Mouse (Mus musculus): Measurements from ENCODE around the gene Itga11. TPM values are rescaled to one million over a fixed set of nuclear protein-coding genes. Genes with fewer than 3 reads are reported as not detected.
"Not testable (repeated sequence)": the region's sequence is repeated elsewhere in the genome, so short reads cannot be mapped to it uniquely, and the experiment has no call there.

The Itga11 gene
- polyA plus RNA-seq, 1 experiment from 2014 or later: 3.0 TPM

GRCm38 (mm10) chr9:62816323-62817098 is 138.9 kb downstream of the Itga11 start:
- H3K9me3 ChIP-seq: no peaks in the 10 kb centered on the region
- 88% methylated on average over 9 of the region's 9 CpGs for WGBS
- no peak overlapping the region for H3K27ac ChIP-seq
- H3K36me3 ChIP-seq: no peaks in the 10 kb centered on the region
- no peak for DNase-seq (ENCODE audit: low spot score)
- peaks cover 10% of the 10 kb centered on the region for H3K4me1 ChIP-seq (replicated peaks)
- H3K27me3 ChIP-seq (ENCODE audit: insufficient read depth, poor library complexity, severe bottlenecking): no peaks in the 10 kb centered on the region
- no peak overlapping the region for H3K4me3 ChIP-seq

- Histone ChIP-seq H3K4me1 (replicated peaks) (peaks cover 7% of the 10 kb centered on the region), H3K27me3 (ENCODE audit: insufficient read depth, poor library complexity, severe bottlenecking) (no peaks in the 10 kb centered on the region), H3K27ac (no peak overlapping the region), H3K9me3 (no peaks in the 10 kb centered on the region), H3K36me3 (no peaks in the 10 kb centered on the region), H3K4me3 (no peak overlapping the region)
- 77% methylated on average over 12 of the region's 12 CpGs for WGBS
- no peak for DNase-seq (ENCODE audit: low spot score)
Measured at GRCm38 (mm10) chr9:62817099-62817571, 139.5 kb downstream of the Itga11 start.

GRCm38 (mm10) chr9:62817828-62818614 is 140.4 kb downstream of the Itga11 start:
- H3K9me3 ChIP-seq: no peaks in the 10 kb centered on the region
- H3K27me3 ChIP-seq (ENCODE audit: insufficient read depth, poor library complexity, severe bottlenecking): no peaks in the 10 kb centered on the region
- WGBS: 82% methylated on average over 4 of the region's 4 CpGs
- DNase-seq (ENCODE audit: low spot score): no peak
- no peak overlapping the region for H3K4me3 ChIP-seq
- no peaks in the 10 kb centered on the region for H3K36me3 ChIP-seq
- no peaks in the 10 kb centered on the region for H3K4me1 ChIP-seq (replicated peaks)
- no peak overlapping the region; the same call in 1 of the 2 replicates for H3K27ac ChIP-seq

- H3K36me3 ChIP-seq: no peaks in the 10 kb centered on the region
- no peaks in the 10 kb centered on the region for H3K4me1 ChIP-seq (replicated peaks)
- WGBS: 86% methylated on average over 3 of the region's 3 CpGs
- no peak overlapping the region for H3K4me3 ChIP-seq
- no peaks in the 10 kb centered on the region for H3K9me3 ChIP-seq
- H3K27ac ChIP-seq: no peak overlapping the region
- DNase-seq (ENCODE audit: low spot score): no peak
- H3K27me3 ChIP-seq (ENCODE audit: insufficient read depth, poor library complexity, severe bottlenecking): no peaks in the 10 kb centered on the region
Measured at GRCm38 (mm10) chr9:62819494-62819893, 141.9 kb downstream of the Itga11 start.

GRCm38 (mm10) chr9:62819910-62820309 is 142.3 kb downstream of the Itga11 start:
- not testable (repeated sequence) for DNase-seq (ENCODE audit: low spot score); H3K4me3 ChIP-seq; H3K27me3 ChIP-seq (ENCODE audit: insufficient read depth, poor library complexity, severe bottlenecking); H3K4me1 ChIP-seq (replicated peaks); H3K36me3 ChIP-seq; H3K27ac ChIP-seq; H3K9me3 ChIP-seq
- WGBS: 87% methylated on average over 6 of the region's 6 CpGs

- DNase-seq (ENCODE audit: low spot score): no peak
- Histone ChIP-seq H3K4me3 (no peak overlapping the region), H3K4me1 (replicated peaks) (peaks cover 9% of the 10 kb centered on the region), H3K36me3 (no peaks in the 10 kb centered on the region), H3K27me3 (ENCODE audit: insufficient read depth, poor library complexity, severe bottlenecking) (no peaks in the 10 kb centered on the region), H3K9me3 (no peaks in the 10 kb centered on the region), H3K27ac (no peak overlapping the region)
- WGBS: 87% methylated on average over 6 of the region's 6 CpGs
Measured at GRCm38 (mm10) chr9:62820829-62821228, 143.2 kb downstream of the Itga11 start.

- Histone ChIP-seq H3K4me1 (replicated peaks) (peaks cover 19% of the 10 kb centered on the region), H3K27ac (no peak overlapping the region), H3K9me3 (no peaks in the 10 kb centered on the region), H3K36me3 (no peaks in the 10 kb centered on the region), H3K4me3 (no peak overlapping the region), H3K27me3 (ENCODE audit: insufficient read depth, poor library complexity, severe bottlenecking) (no peaks in the 10 kb centered on the region)
- WGBS: 96% methylated on average over 7 of the region's 7 CpGs
- DNase-seq (ENCODE audit: low spot score): no peak
Measured at GRCm38 (mm10) chr9:62821811-62822210, 144.2 kb downstream of the Itga11 start.

GRCm38 (mm10) chr9:62825791-62826393 is 148.3 kb downstream of the Itga11 start:
- Histone ChIP-seq H3K4me3 (peak overlapping the region; percentile 14; the same call in 1 of the 2 replicates), H3K27ac (peak overlapping the region; percentile 87), H3K27me3 (ENCODE audit: insufficient read depth, poor library complexity, severe bottlenecking) (no peaks in the 10 kb centered on the region), H3K36me3 (no peaks in the 10 kb centered on the region), H3K9me3 (no peaks in the 10 kb centered on the region), H3K4me1 (replicated peaks) (peaks cover 42% of the 10 kb centered on the region)
- DNase-seq (ENCODE audit: low spot score): peak; percentile 65
- 5% methylated on average over 9 of the region's 9 CpGs for WGBS

GRCm38 (mm10) chr9:62826456-62826855 is 148.8 kb downstream of the Itga11 start:
- Histone ChIP-seq H3K27ac (peak overlapping the region; percentile 87), H3K9me3 (no peaks in the 10 kb centered on the region), H3K27me3 (ENCODE audit: insufficient read depth, poor library complexity, severe bottlenecking) (no peaks in the 10 kb centered on the region), H3K4me3 (peak overlapping the region; percentile 14; the same call in 1 of the 2 replicates), H3K4me1 (replicated peaks) (peaks cover 42% of the 10 kb centered on the region), H3K36me3 (no peaks in the 10 kb centered on the region)
- DNase-seq (ENCODE audit: low spot score): no peak
- 6% methylated on average over 7 of the region's 7 CpGs for WGBS

- Histone ChIP-seq H3K27ac (peak overlapping the region; percentile 81), H3K27me3 (ENCODE audit: insufficient read depth, poor library complexity, severe bottlenecking) (no peaks in the 10 kb centered on the region), H3K4me3 (peak overlapping the region; percentile 43), H3K36me3 (no peaks in the 10 kb centered on the region), H3K4me1 (replicated peaks) (peaks cover 42% of the 10 kb centered on the region), H3K9me3 (no peaks in the 10 kb centered on the region)
- DNase-seq (ENCODE audit: low spot score): peak; percentile 44
- 7% methylated on average over 24 of the region's 24 CpGs for WGBS
Measured at GRCm38 (mm10) chr9:62827939-62828652, 150.5 kb downstream of the Itga11 start.

- Histone ChIP-seq H3K27me3 (ENCODE audit: insufficient read depth, poor library complexity, severe bottlenecking) (no peaks in the 10 kb centered on the region), H3K36me3 (no peaks in the 10 kb centered on the region), H3K4me3 (peak overlapping the region; percentile 43), H3K4me1 (replicated peaks) (peaks cover 42% of the 10 kb centered on the region), H3K9me3 (no peaks in the 10 kb centered on the region), H3K27ac (peak overlapping the region; percentile 81)
- WGBS: 0% methylated on average over 23 of the region's 23 CpGs
- DNase-seq (ENCODE audit: low spot score): peak; percentile 99
Measured at GRCm38 (mm10) chr9:62828662-62829086, 151.0 kb downstream of the Itga11 start.

- no peak overlapping the region for H3K27ac ChIP-seq
- no peaks in the 10 kb centered on the region for H3K9me3 ChIP-seq
- no peaks in the 10 kb centered on the region for H3K27me3 ChIP-seq (ENCODE audit: insufficient read depth, poor library complexity, severe bottlenecking)
- peaks cover 42% of the 10 kb centered on the region for H3K4me1 ChIP-seq (replicated peaks)
- no peaks in the 10 kb centered on the region for H3K36me3 ChIP-seq
- 83% methylated on average over 6 of the region's 6 CpGs for WGBS
- H3K4me3 ChIP-seq: no peak overlapping the region
- DNase-seq (ENCODE audit: low spot score): no peak
Measured at GRCm38 (mm10) chr9:62829877-62830276, 152.3 kb downstream of the Itga11 start.

Data from hindbrain, embryonic 10.5 days (tissue).